Mouse (Mus musculus): Measurements from ENCODE around the gene Ttc7b. TPM values are rescaled to one million over a fixed set of nuclear protein-coding genes. Genes with fewer than 3 reads are reported as not detected.

Ttc7b gene
- polyA plus RNA-seq, 1 experiment: 149 TPM

DNA sequence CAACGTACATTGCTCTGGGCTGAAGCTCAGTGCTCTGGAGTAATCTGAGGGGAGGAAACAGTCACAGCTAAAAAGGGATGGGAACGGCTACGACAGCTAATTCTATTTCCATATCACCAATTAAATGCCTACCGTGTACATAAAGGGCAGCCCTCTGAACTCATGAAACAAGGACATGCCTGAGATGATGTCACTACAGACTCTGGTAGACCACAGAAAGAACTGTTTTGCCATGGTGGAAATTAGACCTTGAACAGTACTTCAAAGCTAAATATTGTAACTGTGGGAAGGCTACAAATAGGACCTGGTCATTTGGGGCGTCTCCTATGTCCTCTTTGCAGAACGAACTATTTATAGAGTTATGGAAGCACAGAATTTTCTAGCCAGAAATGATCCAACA lies 99.7 kb downstream of the Ttc7b start:
- peaks cover 23% of the 10 kb centered on the region for H3K4me1 ChIP-seq (ENCODE audit: control insufficient read depth, insufficient read depth, low read length)
- 78% methylated on average over 6 of the region's 6 CpGs for WGBS
- H3K27me3 ChIP-seq (ENCODE audit: control insufficient read depth, insufficient read depth, low read length): no peaks in the 10 kb centered on the region
- H3K27ac ChIP-seq (ENCODE audit: insufficient read depth, low read length): no peak overlapping the region
- H3K4me3 ChIP-seq (replicated peaks; ENCODE audit: insufficient read depth, low read depth, low read length): no peak overlapping the region
- TF ChIP-seq POLR2A (IDR thresholded peaks at IDR 0.05; ENCODE audit: borderline replicate concordance, insufficient read depth, low read length) (no peak), CTCF (IDR thresholded peaks at IDR 0.05; ENCODE audit: borderline replicate concordance, insufficient read depth, low read depth, low read length) (no peak)
- no peak for DNase-seq

DNA sequence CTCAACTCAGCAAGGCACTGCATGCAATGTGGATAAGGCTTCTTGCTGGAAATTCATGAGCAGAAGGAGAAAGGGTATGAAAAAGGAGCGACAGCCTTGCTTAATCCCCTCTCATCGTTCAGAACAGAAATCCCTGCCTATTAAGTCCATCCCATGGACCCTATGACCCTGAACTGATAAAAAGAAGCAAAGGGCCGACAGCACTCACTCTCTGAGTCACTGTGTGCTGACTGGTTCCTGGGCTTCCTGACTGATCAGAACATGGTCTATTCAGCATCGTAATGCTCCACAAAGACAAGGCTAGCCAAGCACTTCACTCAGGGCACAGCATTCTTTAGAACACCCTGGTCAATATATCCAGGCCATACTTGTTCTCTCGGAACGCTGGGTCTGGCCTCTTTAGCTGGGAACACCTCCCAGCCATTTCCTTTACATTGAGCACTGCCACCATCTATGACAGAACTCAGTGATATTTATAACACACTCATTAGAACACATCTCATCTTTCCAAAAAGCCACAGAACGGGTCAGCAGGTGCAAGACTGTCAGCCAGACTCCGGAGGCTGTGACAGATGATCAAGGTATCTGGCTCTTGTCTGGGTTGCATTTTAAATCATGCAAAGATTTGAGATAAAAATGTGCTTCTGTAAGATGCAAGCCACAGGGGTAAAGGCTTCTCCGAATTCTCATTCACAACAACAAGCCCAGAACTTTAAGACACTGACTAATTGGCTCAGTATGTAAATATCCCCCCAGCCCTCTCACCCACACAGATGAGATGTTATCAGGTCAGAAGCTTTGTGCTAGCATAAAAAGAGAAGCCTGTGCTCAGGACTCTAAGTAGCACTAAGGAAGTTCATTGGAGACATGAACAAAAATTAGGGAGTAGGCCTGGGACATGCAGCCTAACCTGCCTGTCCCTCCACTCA lies 100.4 kb downstream of the Ttc7b start:
- TF ChIP-seq POLR2A (IDR thresholded peaks at IDR 0.05; ENCODE audit: borderline replicate concordance, insufficient read depth, low read length): no peak
- no peak overlapping the region for H3K4me3 ChIP-seq (replicated peaks; ENCODE audit: insufficient read depth, low read depth, low read length)
- WGBS: 23% methylated on average over 9 of the region's 9 CpGs
- peaks cover 24% of the 10 kb centered on the region for H3K4me1 ChIP-seq (ENCODE audit: control insufficient read depth, insufficient read depth, low read length)
- no peaks in the 10 kb centered on the region for H3K27me3 ChIP-seq (ENCODE audit: control insufficient read depth, insufficient read depth, low read length)
- DNase-seq: peak; percentile 53 to 76
- H3K27ac ChIP-seq (ENCODE audit: insufficient read depth, low read length): peak overlapping the region; percentile 74

DNA sequence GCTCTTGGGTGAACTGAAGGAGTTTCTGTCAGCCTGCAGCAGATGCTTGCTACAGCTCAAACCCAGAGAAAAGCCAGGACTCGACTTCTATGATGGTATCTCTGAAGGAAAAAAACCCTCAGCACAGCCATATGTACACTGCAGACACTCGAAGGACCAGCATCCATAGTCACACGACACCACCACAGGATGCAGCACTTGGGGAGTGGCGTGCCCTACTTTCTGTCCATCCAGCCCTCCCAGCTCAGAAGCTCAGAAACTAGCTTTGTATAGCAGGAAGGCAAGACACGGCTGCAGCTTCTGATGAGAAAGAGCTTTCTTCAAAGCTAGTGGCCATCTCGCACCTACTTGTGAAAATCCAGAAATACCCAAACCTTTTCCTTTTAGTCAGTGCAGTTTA lies 104.8 kb downstream of the Ttc7b start:
- Histone ChIP-seq H3K27me3 (ENCODE audit: control insufficient read depth, insufficient read depth, low read length) (no peaks in the 10 kb centered on the region), H3K4me1 (ENCODE audit: control insufficient read depth, insufficient read depth, low read length) (peaks cover 16% of the 10 kb centered on the region), H3K27ac (ENCODE audit: insufficient read depth, low read length) (no peak overlapping the region), H3K4me3 (replicated peaks; ENCODE audit: insufficient read depth, low read depth, low read length) (no peak overlapping the region)
- WGBS: 48% methylated on average over 6 of the region's 6 CpGs
- peak in 1 of 2 experiments; percentile 45 for DNase-seq
- no peak for TF ChIP-seq CTCF (IDR thresholded peaks at IDR 0.05; ENCODE audit: borderline replicate concordance, insufficient read depth, low read depth, low read length)
- TF ChIP-seq POLR2A (IDR thresholded peaks at IDR 0.05; ENCODE audit: borderline replicate concordance, insufficient read depth, low read length): no peak

DNA sequence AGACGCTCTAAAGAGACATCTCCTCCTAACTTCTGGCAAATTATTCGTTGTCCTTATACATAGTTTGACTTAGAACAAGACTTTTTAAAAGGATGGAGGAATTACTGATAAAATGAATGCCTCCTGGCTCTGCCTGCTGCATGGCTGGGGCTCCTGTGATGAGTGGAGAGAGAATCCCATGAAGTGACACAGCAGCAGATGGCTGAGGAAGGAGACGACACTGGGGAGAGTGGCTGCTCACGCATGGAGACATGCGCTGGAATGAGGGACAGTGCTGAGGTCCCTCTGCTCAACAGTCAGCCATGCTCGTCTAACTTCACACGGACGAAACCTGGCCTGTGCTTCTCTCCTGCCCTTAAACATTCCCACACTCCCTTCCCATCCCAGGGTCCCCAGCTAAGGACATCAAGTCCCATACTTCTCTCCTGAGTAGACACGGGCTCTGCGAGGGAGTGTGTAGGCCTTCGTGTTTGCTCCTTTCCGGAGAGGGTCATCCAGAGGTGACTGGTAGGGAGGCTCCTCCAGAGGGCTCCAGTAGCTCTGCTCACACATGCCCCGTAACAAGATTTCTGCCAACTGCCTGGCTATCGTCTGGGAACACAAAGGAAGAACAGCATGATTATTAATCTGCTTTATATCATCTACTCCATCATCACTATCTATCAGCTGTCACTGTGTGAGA lies 105.8 kb downstream of the Ttc7b start:
- Histone ChIP-seq H3K4me1 (ENCODE audit: control insufficient read depth, insufficient read depth, low read length) (peaks cover 11% of the 10 kb centered on the region), H3K27me3 (ENCODE audit: control insufficient read depth, insufficient read depth, low read length) (no peaks in the 10 kb centered on the region), H3K4me3 (replicated peaks; ENCODE audit: insufficient read depth, low read depth, low read length) (no peak overlapping the region), H3K27ac (ENCODE audit: insufficient read depth, low read length) (no peak overlapping the region)
- DNase-seq: no peak
- 72% methylated on average over 14 of the region's 14 CpGs for WGBS
- TF ChIP-seq POLR2A (IDR thresholded peaks at IDR 0.05; ENCODE audit: borderline replicate concordance, insufficient read depth, low read length) (no peak), CTCF (IDR thresholded peaks at IDR 0.05; ENCODE audit: borderline replicate concordance, insufficient read depth, low read depth, low read length) (no peak)

DNA sequence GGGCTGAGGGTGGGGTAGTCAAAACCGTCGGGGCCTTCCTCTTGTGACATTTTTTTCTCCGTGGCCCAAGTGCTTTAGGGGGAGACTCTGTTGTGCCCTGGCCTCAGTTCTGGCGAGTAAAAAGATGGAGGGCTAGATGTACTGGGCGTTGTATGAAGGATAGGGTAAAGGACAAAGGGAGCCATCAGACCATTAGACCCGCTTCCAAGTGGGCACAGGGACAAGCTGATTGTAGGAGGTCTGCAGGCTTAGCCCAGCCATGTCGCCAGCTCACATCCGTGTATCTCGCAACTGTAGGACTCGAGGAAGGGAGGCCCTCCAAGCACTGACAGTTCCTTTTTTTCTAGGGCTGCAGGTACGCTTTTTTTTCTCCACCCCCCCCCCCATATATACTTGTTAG lies 111.9 kb downstream of the Ttc7b start:
- no peak for DNase-seq
- H3K4me3 ChIP-seq (replicated peaks; ENCODE audit: insufficient read depth, low read depth, low read length): no peak overlapping the region
- 60% methylated on average over 11 of the region's 11 CpGs for WGBS
- H3K4me1 ChIP-seq (ENCODE audit: control insufficient read depth, insufficient read depth, low read length): peaks cover 8% of the 10 kb centered on the region; the same call in 1 of the 2 replicates
- TF ChIP-seq POLR2A (IDR thresholded peaks at IDR 0.05; ENCODE audit: borderline replicate concordance, insufficient read depth, low read length) (no peak), CTCF (IDR thresholded peaks at IDR 0.05; ENCODE audit: borderline replicate concordance, insufficient read depth, low read depth, low read length) (no peak)
- no peak overlapping the region for H3K27ac ChIP-seq (ENCODE audit: insufficient read depth, low read length)
- H3K27me3 ChIP-seq (ENCODE audit: control insufficient read depth, insufficient read depth, low read length): no peaks in the 10 kb centered on the region

DNA sequence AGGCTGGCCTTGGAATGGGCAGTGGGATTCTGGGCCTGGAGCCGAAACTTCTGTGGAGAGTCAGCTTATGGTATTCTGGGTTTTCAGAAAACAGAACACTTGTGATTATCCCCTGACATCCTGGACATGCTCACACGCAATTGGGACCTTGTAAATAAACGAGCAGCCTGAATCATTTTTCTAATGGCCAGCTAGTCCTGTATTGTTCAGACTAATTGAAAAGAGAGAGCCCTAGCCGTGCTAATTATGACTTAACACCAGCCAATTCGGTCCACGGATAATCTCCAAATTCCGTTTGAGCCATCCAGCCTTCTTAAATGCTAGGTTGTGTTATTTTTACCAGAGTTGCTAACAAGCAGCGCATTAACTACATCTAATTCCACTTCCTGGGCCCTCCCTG lies 112.5 kb downstream of the Ttc7b start:
- no peak for DNase-seq
- 48% methylated on average over 8 of the region's 8 CpGs for WGBS
- no peak overlapping the region for H3K4me3 ChIP-seq (replicated peaks; ENCODE audit: insufficient read depth, low read depth, low read length)
- no peaks in the 10 kb centered on the region for H3K27me3 ChIP-seq (ENCODE audit: control insufficient read depth, insufficient read depth, low read length)
- H3K4me1 ChIP-seq (ENCODE audit: control insufficient read depth, insufficient read depth, low read length): peaks cover 14% of the 10 kb centered on the region
- TF ChIP-seq CTCF (IDR thresholded peaks at IDR 0.05; ENCODE audit: borderline replicate concordance, insufficient read depth, low read depth, low read length) (no peak), POLR2A (IDR thresholded peaks at IDR 0.05; ENCODE audit: borderline replicate concordance, insufficient read depth, low read length) (no peak)
- no peak overlapping the region for H3K27ac ChIP-seq (ENCODE audit: insufficient read depth, low read length)

DNA sequence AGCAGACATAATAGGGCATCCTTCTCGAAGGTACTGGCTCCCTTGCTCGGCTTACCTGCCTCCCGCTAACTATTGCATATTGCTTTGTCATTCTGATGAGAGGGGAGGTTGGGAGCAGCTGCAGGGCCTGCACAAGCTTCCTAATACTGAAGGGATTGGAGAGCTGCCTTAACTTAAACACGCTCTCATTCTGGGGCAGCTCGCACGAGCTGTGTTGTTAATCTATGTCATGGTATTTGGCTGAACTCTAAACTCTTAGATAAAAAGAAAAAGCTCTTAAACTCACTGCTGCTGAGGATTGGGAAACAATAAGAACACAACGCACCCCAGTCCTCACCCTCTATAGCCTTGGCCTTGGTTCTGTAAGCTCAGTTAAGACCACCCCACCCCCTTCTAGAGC lies 113.3 kb downstream of the Ttc7b start:
- H3K4me3 ChIP-seq (replicated peaks; ENCODE audit: insufficient read depth, low read depth, low read length): no peak overlapping the region
- no peak for TF ChIP-seq CTCF (IDR thresholded peaks at IDR 0.05; ENCODE audit: borderline replicate concordance, insufficient read depth, low read depth, low read length)
- no peak for TF ChIP-seq POLR2A (IDR thresholded peaks at IDR 0.05; ENCODE audit: borderline replicate concordance, insufficient read depth, low read length)
- no peak for DNase-seq
- 81% methylated on average over 7 of the region's 7 CpGs for WGBS
- H3K27me3 ChIP-seq (ENCODE audit: control insufficient read depth, insufficient read depth, low read length): no peaks in the 10 kb centered on the region
- no peak overlapping the region for H3K27ac ChIP-seq (ENCODE audit: insufficient read depth, low read length)
- peaks cover 22% of the 10 kb centered on the region for H3K4me1 ChIP-seq (ENCODE audit: control insufficient read depth, insufficient read depth, low read length)

DNA sequence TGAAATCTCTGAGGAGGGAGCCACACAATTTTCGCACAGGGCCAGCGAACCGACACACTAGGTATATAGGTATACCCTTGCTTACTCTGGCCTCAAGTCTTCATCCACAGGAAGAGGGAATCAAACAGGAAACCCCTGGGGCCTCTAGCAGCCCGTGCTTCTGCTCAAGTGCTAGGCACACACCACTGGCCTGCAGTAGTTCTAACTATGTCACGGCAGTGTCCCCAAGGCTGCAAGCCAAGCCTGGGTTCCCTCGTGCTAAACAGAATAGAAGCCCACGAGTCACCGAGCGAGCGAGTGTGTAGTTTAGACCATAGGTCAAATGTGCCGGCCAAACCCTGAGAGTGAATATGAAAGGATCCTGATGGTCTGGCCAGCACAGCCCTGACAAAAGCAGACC lies 114.5 kb downstream of the Ttc7b start:
- no peak for TF ChIP-seq CTCF (IDR thresholded peaks at IDR 0.05; ENCODE audit: borderline replicate concordance, insufficient read depth, low read depth, low read length)
- no peak for TF ChIP-seq POLR2A (IDR thresholded peaks at IDR 0.05; ENCODE audit: borderline replicate concordance, insufficient read depth, low read length)
- no peak for DNase-seq
- WGBS: 89% methylated on average over 11 of the region's 11 CpGs
- Histone ChIP-seq H3K4me1 (ENCODE audit: control insufficient read depth, insufficient read depth, low read length) (peaks cover 28% of the 10 kb centered on the region), H3K27me3 (ENCODE audit: control insufficient read depth, insufficient read depth, low read length) (no peaks in the 10 kb centered on the region), H3K4me3 (replicated peaks; ENCODE audit: insufficient read depth, low read depth, low read length) (no peak overlapping the region), H3K27ac (ENCODE audit: insufficient read depth, low read length) (no peak overlapping the region)

Data from cerebellum, adult 2 months (tissue).